ENCODE assay signal across 8 mouse cellular contexts in genomic region chr4:43058392-43058752, GRCm38 (mm10). TPM values are rescaled to one million over a fixed set of nuclear protein-coding genes. Genes with fewer than 3 reads are reported as not detected.
DNase-seq lines count a peak whose midpoint lies in the region; ATAC-seq and TF ChIP-seq lines count a peak whose summit lies in the region.

No protein-coding gene starts in this region.

- no peak for DNase-seq in heart, postnatal 0 days (ENCODE audit: low spot score)
- DNase-seq in heart, postnatal 4 days = no peak
- DNase-seq in hindbrain, embryonic 10.5 days (ENCODE audit: low spot score) = no peak
- DNase-seq in midbrain, embryonic 10.5 days (ENCODE audit: low spot score) = no peak
- DNase-seq in spleen, postnatal 14 days (ENCODE audit: low spot score in 2 of 2) = no peak
- DNase-seq in gastrocnemius, postnatal 4 days (ENCODE audit: low spot score in 2 of 2) = no peak
- DNase-seq in left cerebral cortex, adult 8-10 months (ENCODE audit: low spot score in 2 of 2) = no peak

- 0 out of 2 replicates have a peak, but pooled peaks cover 5% of the 10 kb centered on the region for H3K4me1 ChIP-seq in heart, postnatal 0 days (ENCODE audit: control insufficient read depth, insufficient read depth)
- no peaks in the 10 kb centered on the region for H3K4me1 ChIP-seq in bone marrow macrophage, adult 2 months (ENCODE audit: control insufficient read depth, insufficient read depth, low read length)
- H3K4me1 ChIP-seq in hindbrain, embryonic 10.5 days (replicated peaks) = peaks cover 5% of the 10 kb centered on the region; the same call in 1 of the 2 replicates
- H3K4me1 ChIP-seq in midbrain, embryonic 10.5 days = peaks cover 16% of the 10 kb centered on the region; the same call in 1 of the 2 replicates

- peak overlapping the region; percentile 72 for H3K4me3 ChIP-seq in heart, postnatal 0 days (ENCODE audit: low read depth, low read length)
- H3K4me3 ChIP-seq in bone marrow macrophage, adult 2 months (ENCODE audit: insufficient read depth, low read length) = peak overlapping the region; percentile 60
- H3K4me3 ChIP-seq in hindbrain, embryonic 10.5 days = peak overlapping the region; percentile 76
- H3K4me3 ChIP-seq in midbrain, embryonic 10.5 days = peak overlapping the region; percentile 81

- peak overlapping the region; percentile 84 for H3K4me2 ChIP-seq in heart, postnatal 0 days (ENCODE audit: low read depth, low read length)

- H3K36me3 ChIP-seq in heart, postnatal 0 days (replicated peaks; ENCODE audit: control insufficient read depth, insufficient read depth, low read length) = no peaks in the 10 kb centered on the region
- H3K36me3 ChIP-seq in hindbrain, embryonic 10.5 days = no peaks in the 10 kb centered on the region
- no peaks in the 10 kb centered on the region for H3K36me3 ChIP-seq in midbrain, embryonic 10.5 days

- no peaks in the 10 kb centered on the region for H3K9me3 ChIP-seq in heart, postnatal 0 days (replicated peaks; ENCODE audit: control insufficient read depth, low read length)
- no peaks in the 10 kb centered on the region for H3K9me3 ChIP-seq in hindbrain, embryonic 10.5 days
- H3K9me3 ChIP-seq in midbrain, embryonic 10.5 days (replicated peaks) = 0 out of 2 replicates have a peak, but pooled peaks cover 3% of the 10 kb centered on the region

- H3K27me3 ChIP-seq in heart, postnatal 0 days (ENCODE audit: control insufficient read depth, insufficient read depth, low read length) = no peaks in the 10 kb centered on the region
- peaks cover 21% of the 10 kb centered on the region; the same call in 1 of the 2 replicates for H3K27me3 ChIP-seq in hindbrain, embryonic 10.5 days (ENCODE audit: insufficient read depth, poor library complexity, severe bottlenecking)
- H3K27me3 ChIP-seq in midbrain, embryonic 10.5 days (ENCODE audit: low read depth, poor library complexity, severe bottlenecking) = peaks cover 24% of the 10 kb centered on the region

- no peak for TF ChIP-seq CTCF in heart, postnatal 0 days (IDR thresholded peaks at IDR 0.05; ENCODE audit: low read depth)
- TF ChIP-seq CTCF in bone marrow macrophage, adult 2 months (IDR thresholded peaks at IDR 0.05; ENCODE audit: low read depth, low read length) = no peak

- TF ChIP-seq POLR2A in bone marrow macrophage, adult 2 months (IDR thresholded peaks at IDR 0.05; ENCODE audit: borderline replicate concordance, low read depth, low read length) = no peak

- H3K27ac ChIP-seq in heart, postnatal 0 days (ENCODE audit: low read depth) = no peak overlapping the region
- no peak overlapping the region for H3K27ac ChIP-seq in bone marrow macrophage, adult 2 months (ENCODE audit: insufficient read depth, low read depth, low read length)
- peak overlapping the region; percentile 93 for H3K27ac ChIP-seq in hindbrain, embryonic 10.5 days
- H3K27ac ChIP-seq in midbrain, embryonic 10.5 days (replicated peaks) = peak overlapping the region; percentile 90

- no peak for TF ChIP-seq EP300 in heart, postnatal 0 days (IDR thresholded peaks at IDR 0.05; ENCODE audit: low read depth)

- no peak for ATAC-seq in heart, postnatal 0 days (ENCODE audit: insufficient read depth, low read depth)

- WGBS in heart, postnatal 0 days = 25% methylated on average over 8 of the region's 8 CpGs
- 22% methylated on average over 8 of the region's 8 CpGs for WGBS in hindbrain, embryonic 10.5 days
- 23% methylated on average over 8 of the region's 8 CpGs for WGBS in midbrain, embryonic 10.5 days

- no peak overlapping the region for H3K9ac ChIP-seq in heart, postnatal 0 days (replicated peaks; ENCODE audit: low read depth, low read length)

RNA-seq across cellular contexts. Expression of gene Unc13b, which starts 0.4 kb away (rescaled TPM):
- 45.7 and 51.8 TPM in 2 replicates for total RNA-seq in heart, postnatal 0 days (2014; rRNA removed; ENCODE audit: low replicate concordance)
- 5.1 and 5.4 TPM in 2 replicates for polyA plus RNA-seq in heart, postnatal 0 days (2015; fragmentation: Nextera tagmentation; extraction: Ambion mirVana)
- 10 to 100 TPM; 39.9 to 42.1 TPM for total RNA-seq in heart, postnatal 4 days (2021)
- polyA plus RNA-seq in bone marrow macrophage, adult 2 months (2012; ENCODE audit: insufficient read depth, insufficient read length, missing spikeins) = 0.38 and 0.45 TPM in 2 replicates
- 12.8 and 14.8 TPM in 2 replicates for polyA plus RNA-seq in hindbrain, embryonic 10.5 days (2016; fragmentation: Nextera tagmentation; extraction: Ambion mirVana)
- 9.9 and 14.2 TPM in 2 replicates for polyA plus RNA-seq in midbrain, embryonic 10.5 days (2016; fragmentation: Nextera tagmentation; extraction: Ambion mirVana)
- 1 to 10 TPM; 5.9 to 7.2 TPM for total RNA-seq in gastrocnemius, postnatal 4 days (2021)
- 10 to 100 TPM; 43.9 to 50.8 (median 48.2) TPM for total RNA-seq in left cerebral cortex, adult 8-10 months (2022)

RNA-seq across cellular contexts. Expression of gene Fam214b, which starts 12.4 kb away (rescaled TPM):
- 15.9 and 27.1 TPM in 2 replicates for total RNA-seq in heart, postnatal 0 days (2014; rRNA removed; ENCODE audit: low replicate concordance)
- 12.8 and 13.4 TPM in 2 replicates for polyA plus RNA-seq in heart, postnatal 0 days (2015; fragmentation: Nextera tagmentation; extraction: Ambion mirVana)
- 10 to 100 TPM; 20.4 to 20.7 TPM for total RNA-seq in heart, postnatal 4 days (2021)
- 50.4 and 55.1 TPM in 2 replicates for polyA plus RNA-seq in bone marrow macrophage, adult 2 months (2012; ENCODE audit: insufficient read depth, insufficient read length, missing spikeins)
- 22.6 and 34.4 TPM in 2 replicates for polyA plus RNA-seq in hindbrain, embryonic 10.5 days (2016; fragmentation: Nextera tagmentation; extraction: Ambion mirVana)
- 27.4 and 40.4 TPM in 2 replicates for polyA plus RNA-seq in midbrain, embryonic 10.5 days (2016; fragmentation: Nextera tagmentation; extraction: Ambion mirVana)
- 10 to 100 TPM; 20.6 to 25.1 TPM for total RNA-seq in gastrocnemius, postnatal 4 days (2021)
- total RNA-seq in left cerebral cortex, adult 8-10 months (2022) = 10 to 100 TPM; 32.3 to 44.5 (median 37.2) TPM

RNA-seq across cellular contexts. Expression of gene Stoml2, which starts 26.9 kb away (rescaled TPM):
- 77.9 and 130 TPM in 2 replicates for total RNA-seq in heart, postnatal 0 days (2014; rRNA removed; ENCODE audit: low replicate concordance)
- 171 and 174 TPM in 2 replicates for polyA plus RNA-seq in heart, postnatal 0 days (2015; fragmentation: Nextera tagmentation; extraction: Ambion mirVana)
- 100 to 1,000 TPM; 101 to 107 TPM for total RNA-seq in heart, postnatal 4 days (2021)
- 50.5 and 54.6 TPM in 2 replicates for polyA plus RNA-seq in bone marrow macrophage, adult 2 months (2012; ENCODE audit: insufficient read depth, insufficient read length, missing spikeins)
- polyA plus RNA-seq in hindbrain, embryonic 10.5 days (2016; fragmentation: Nextera tagmentation; extraction: Ambion mirVana) = 404 and 440 TPM in 2 replicates
- 419 and 471 TPM in 2 replicates for polyA plus RNA-seq in midbrain, embryonic 10.5 days (2016; fragmentation: Nextera tagmentation; extraction: Ambion mirVana)
- 100 to 1,000 TPM in 1 of 2 experiments, 10 to 100 TPM in 1; 94.7 to 103 TPM for total RNA-seq in gastrocnemius, postnatal 4 days (2021)
- total RNA-seq in left cerebral cortex, adult 8-10 months (2022) = 100 to 1,000 TPM in 3 of 4 experiments, 10 to 100 TPM in 1; 97.3 to 121 (median 114) TPM

RNA-seq across cellular contexts. Expression of gene Pigo, which starts 32.8 kb away (rescaled TPM):
- 11.3 and 25.2 TPM in 2 replicates for total RNA-seq in heart, postnatal 0 days (2014; rRNA removed; ENCODE audit: low replicate concordance)
- polyA plus RNA-seq in heart, postnatal 0 days (2015; fragmentation: Nextera tagmentation; extraction: Ambion mirVana) = 11.4 and 12.5 TPM in 2 replicates
- total RNA-seq in heart, postnatal 4 days (2021) = 10 to 100 TPM; 24.7 to 24.9 TPM
- 8.3 and 9.4 TPM in 2 replicates for polyA plus RNA-seq in bone marrow macrophage, adult 2 months (2012; ENCODE audit: insufficient read depth, insufficient read length, missing spikeins)
- polyA plus RNA-seq in hindbrain, embryonic 10.5 days (2016; fragmentation: Nextera tagmentation; extraction: Ambion mirVana) = 20.3 and 23.2 TPM in 2 replicates
- 21.8 and 27.5 TPM in 2 replicates for polyA plus RNA-seq in midbrain, embryonic 10.5 days (2016; fragmentation: Nextera tagmentation; extraction: Ambion mirVana)
- 10 to 100 TPM; 10.7 to 10.8 TPM for total RNA-seq in gastrocnemius, postnatal 4 days (2021)
- total RNA-seq in left cerebral cortex, adult 8-10 months (2022) = 10 to 100 TPM; 23.1 to 31.2 (median 25.2) TPM

RNA-seq across cellular contexts. Expression of gene Fancg, which starts 48.1 kb away (rescaled TPM):
- 4.5 and 4.9 TPM in 2 replicates for total RNA-seq in heart, postnatal 0 days (2014; rRNA removed; ENCODE audit: low replicate concordance)
- 4.6 and 4.9 TPM in 2 replicates for polyA plus RNA-seq in heart, postnatal 0 days (2015; fragmentation: Nextera tagmentation; extraction: Ambion mirVana)
- 1 to 10 TPM; 7.4 to 8.2 TPM for total RNA-seq in heart, postnatal 4 days (2021)
- 13.3 and 23.9 TPM in 2 replicates for polyA plus RNA-seq in bone marrow macrophage, adult 2 months (2012; ENCODE audit: insufficient read depth, insufficient read length, missing spikeins)
- 23.2 and 25.5 TPM in 2 replicates for polyA plus RNA-seq in hindbrain, embryonic 10.5 days (2016; fragmentation: Nextera tagmentation; extraction: Ambion mirVana)
- 25.0 and 27.2 TPM in 2 replicates for polyA plus RNA-seq in midbrain, embryonic 10.5 days (2016; fragmentation: Nextera tagmentation; extraction: Ambion mirVana)
- total RNA-seq in gastrocnemius, postnatal 4 days (2021) = 1 to 10 TPM; 5.5 to 8.7 TPM
- total RNA-seq in left cerebral cortex, adult 8-10 months (2022) = 10 to 100 TPM; 12.5 to 14.6 (median 13.7) TPM

Comparison
In these comparisons a context has a peak if more than half of its experiments do, and no peak if none do; other contexts are left out.
1. H3K27ac ChIP-seq: peak in hindbrain, embryonic 10.5 days (single experiment) and midbrain, embryonic 10.5 days (single experiment); none in heart, postnatal 0 days (single experiment) and bone marrow macrophage, adult 2 months (single experiment).
2. Peak in every context shown above with its lines, with median percentiles within 50 percentile points of each other: H3K4me3 ChIP-seq.